Comparison of ENCODE assay signal across 1 mouse cellular context in the genomic region with DNA sequence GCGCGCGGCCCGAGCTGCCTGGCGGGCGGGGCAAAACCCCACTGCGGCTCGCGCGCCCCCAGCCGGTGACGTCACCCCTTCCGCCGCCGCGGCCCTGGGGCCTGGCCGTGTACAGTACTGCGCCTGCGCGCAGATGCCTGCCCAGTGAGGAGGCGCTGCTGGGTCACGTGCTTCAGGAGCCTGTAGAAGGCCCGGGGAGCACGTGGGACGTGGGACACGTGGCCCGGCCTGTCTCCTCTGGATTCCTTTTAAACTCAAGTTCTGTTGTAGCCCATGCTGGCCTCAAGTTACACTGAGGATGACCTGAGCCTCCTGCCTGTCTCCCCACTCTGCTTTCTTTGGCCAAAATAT.
TF ChIP-seq lines count a peak whose summit lies in the region.

A gene (minus strand): TSS at position 82 of the 351 bp plus-strand sequence.

TF ChIP-seq in CH12.LX, 34 proteins besides CTCF, POLR2A, EP300 and RAD21 (continued from another document):
- TF ChIP-seq MEF2A (IDR thresholded peaks at IDR 0.05; ENCODE audit: borderline replicate concordance, low read depth, low read length), result no peak
- peak; percentile 83 for TF ChIP-seq ETS1 (conservative IDR thresholded peaks at IDR 0.05; ENCODE audit: low read depth, low read length)
- TF ChIP-seq BHLHE40 (IDR thresholded peaks at IDR 0.05; ENCODE audit: low read depth, low read length), result peak; percentile 90
- peak; percentile 90 for TF ChIP-seq NRF1 (IDR thresholded peaks at IDR 0.05; ENCODE audit: low read depth, low read length)
- peak; percentile 99 for TF ChIP-seq MYC (IDR thresholded peaks at IDR 0.05; ENCODE audit: low read depth, low read length)
- TF ChIP-seq CHD1 (IDR thresholded peaks at IDR 0.05; ENCODE audit: low read depth, low read length), result no peak
- TF ChIP-seq ZNF384 (IDR thresholded peaks at IDR 0.05; ENCODE audit: low read depth, low read length), result no peak
